In genomic region chr12:53621271-53621670, GRCm38 (mm10) we compare ENCODE assay signal across 16 mouse cellular contexts.
A peak's percentile ranks its signal among the peaks of the same experiment; 100 is the strongest.
DNase-seq lines count a peak whose midpoint lies in the region; ATAC-seq and TF ChIP-seq lines count a peak whose summit lies in the region.
"Had no signal": no experiment of that assay in that cellular context is flagged by ENCODE, and none has a peak within 500 bp of the region (broad histone marks: within the 10 kb centered on the region; RNA-seq: fewer than 3 reads in every experiment).

No protein-coding gene starts in this region.

- 0 out of 2 replicates have a peak overlapping the region, but pooled peaks have one; percentile 31 for H3K27ac ChIP-seq in forebrain, embryonic 13.5 days
- no peak overlapping the region for H3K27ac ChIP-seq in forebrain, embryonic 12.5 days
- no peak overlapping the region for H3K27ac ChIP-seq in hindbrain, embryonic 12.5 days
- H3K27ac ChIP-seq in hindbrain, embryonic 14.5 days = no peak overlapping the region
- H3K27ac ChIP-seq: embryonic facial prominence, embryonic 15.5 days; gastrocnemius, adult 2 months; hindbrain, embryonic 15.5 days had no signal

- no peak for DNase-seq in hindbrain, embryonic 14.5 days (ENCODE audit: low spot score)
- DNase-seq in brain, embryonic 14.5 days (ENCODE audit: low read depth) = peak; percentile 64
- peak; percentile 43 for DNase-seq in retina, embryonic 14.5 days (ENCODE audit: low spot score)
- DNase-seq in kidney, adult 18-20 months = no peak
- DNase-seq: adrenal gland, postnatal 10 days; cerebellum, adult 18-20 months; gastrocnemius, adult 2 months; gastrocnemius, postnatal 25 days; kidney, adult 2 months had no signal

- no peak for ATAC-seq in forebrain, embryonic 13.5 days
- ATAC-seq in forebrain, embryonic 12.5 days (ENCODE audit: low FRiP score) = no peak
- ATAC-seq in hindbrain, embryonic 12.5 days (ENCODE audit: low FRiP score) = 0 out of 2 replicates have a peak, but pooled peaks have one; percentile 19
- no peak for ATAC-seq in hindbrain, embryonic 14.5 days (ENCODE audit: low FRiP score)

- H3K36me3 ChIP-seq in forebrain, embryonic 13.5 days (ENCODE audit: poor library complexity, severe bottlenecking) = no peaks in the 10 kb centered on the region
- H3K36me3 ChIP-seq in forebrain, embryonic 12.5 days (replicated peaks) = no peaks in the 10 kb centered on the region
- H3K36me3 ChIP-seq in hindbrain, embryonic 12.5 days = no peaks in the 10 kb centered on the region
- H3K36me3 ChIP-seq in hindbrain, embryonic 14.5 days (replicated peaks; ENCODE audit: control insufficient read depth, insufficient read depth) = no peaks in the 10 kb centered on the region
- H3K36me3 ChIP-seq: embryonic facial prominence, embryonic 15.5 days; heart, embryonic 12.5 days; hindbrain, embryonic 15.5 days had no signal

- no peak for TF ChIP-seq CTCF in brain, embryonic 14.5 days (IDR thresholded peaks at IDR 0.05; ENCODE audit: borderline replicate concordance, extremely low read depth, insufficient read depth, insufficient read length)

- no peak overlapping the region for H3K4me2 ChIP-seq in forebrain, embryonic 13.5 days
- no peak overlapping the region for H3K4me2 ChIP-seq in forebrain, embryonic 12.5 days
- H3K4me2 ChIP-seq in hindbrain, embryonic 12.5 days (replicated peaks) = no peak overlapping the region
- H3K4me2 ChIP-seq in hindbrain, embryonic 14.5 days (replicated peaks) = no peak overlapping the region
- H3K4me2 ChIP-seq: embryonic facial prominence, embryonic 15.5 days; heart, embryonic 12.5 days; hindbrain, embryonic 15.5 days had no signal

- H3K9me3 ChIP-seq in forebrain, embryonic 13.5 days (replicated peaks) = no peaks in the 10 kb centered on the region
- H3K9me3 ChIP-seq in forebrain, embryonic 12.5 days = no peaks in the 10 kb centered on the region
- H3K9me3 ChIP-seq in hindbrain, embryonic 12.5 days (replicated peaks) = no peaks in the 10 kb centered on the region
- H3K9me3 ChIP-seq in hindbrain, embryonic 14.5 days (ENCODE audit: control insufficient read depth, low read length) = no peaks in the 10 kb centered on the region
- H3K9me3 ChIP-seq: embryonic facial prominence, embryonic 15.5 days; heart, embryonic 12.5 days; hindbrain, embryonic 15.5 days had no signal

- peaks cover 44% of the 10 kb centered on the region for H3K4me1 ChIP-seq in forebrain, embryonic 13.5 days
- peaks cover 41% of the 10 kb centered on the region for H3K4me1 ChIP-seq in forebrain, embryonic 12.5 days
- H3K4me1 ChIP-seq in hindbrain, embryonic 12.5 days = peaks cover 25% of the 10 kb centered on the region
- peaks cover 28% of the 10 kb centered on the region for H3K4me1 ChIP-seq in hindbrain, embryonic 14.5 days (replicated peaks; ENCODE audit: control insufficient read depth, insufficient read depth, low read length)

- H3K4me3 ChIP-seq in forebrain, embryonic 13.5 days = no peak overlapping the region
- no peak overlapping the region for H3K4me3 ChIP-seq in forebrain, embryonic 12.5 days (replicated peaks)
- H3K4me3 ChIP-seq in hindbrain, embryonic 12.5 days = no peak overlapping the region
- H3K4me3 ChIP-seq in hindbrain, embryonic 14.5 days (replicated peaks; ENCODE audit: low read length) = no peak overlapping the region
- H3K4me3 ChIP-seq: embryonic facial prominence, embryonic 15.5 days; erythroblast, embryonic 14.5 days; gastrocnemius, adult 2 months; heart, embryonic 12.5 days; hindbrain, embryonic 15.5 days had no signal

- WGBS in forebrain, embryonic 13.5 days = 22% methylated on average over 7 of the region's 7 CpGs
- WGBS in forebrain, embryonic 12.5 days = 30% methylated on average over 7 of the region's 7 CpGs
- WGBS in hindbrain, embryonic 12.5 days = 53% methylated on average over 7 of the region's 7 CpGs
- 48% methylated on average over 7 of the region's 7 CpGs for WGBS in hindbrain, embryonic 14.5 days

- TF ChIP-seq POLR2A in brain, embryonic 14.5 days (IDR thresholded peaks at IDR 0.05; ENCODE audit: borderline replicate concordance, extremely low read depth, insufficient read depth, insufficient read length, poor library complexity, severe bottlenecking) = no peak

- no peak overlapping the region for H3K9ac ChIP-seq in forebrain, embryonic 13.5 days
- no peak overlapping the region for H3K9ac ChIP-seq in forebrain, embryonic 12.5 days
- H3K9ac ChIP-seq in hindbrain, embryonic 12.5 days = no peak overlapping the region
- H3K9ac ChIP-seq in hindbrain, embryonic 14.5 days = no peak overlapping the region
- H3K9ac ChIP-seq: embryonic facial prominence, embryonic 15.5 days; heart, embryonic 12.5 days; hindbrain, embryonic 15.5 days had no signal

- no peaks in the 10 kb centered on the region for H3K27me3 ChIP-seq in forebrain, embryonic 13.5 days
- H3K27me3 ChIP-seq in forebrain, embryonic 12.5 days = no peaks in the 10 kb centered on the region
- no peaks in the 10 kb centered on the region for H3K27me3 ChIP-seq in hindbrain, embryonic 12.5 days
- no peaks in the 10 kb centered on the region for H3K27me3 ChIP-seq in hindbrain, embryonic 14.5 days (ENCODE audit: control insufficient read depth, insufficient read depth, low read length)
- H3K27me3 ChIP-seq: embryonic facial prominence, embryonic 15.5 days; heart, embryonic 12.5 days; hindbrain, embryonic 15.5 days had no signal

Comparison
In these comparisons a context has a peak if more than half of its experiments do, and no peak if none do; other contexts are left out.
1. DNase-seq: peak in brain, embryonic 14.5 days (single experiment) and retina, embryonic 14.5 days (single experiment); none in hindbrain, embryonic 14.5 days (single experiment) and kidney, adult 18-20 months (single experiment).